Mouse (Mus musculus): Measurements from ENCODE around the gene Asic2.

DNA sequence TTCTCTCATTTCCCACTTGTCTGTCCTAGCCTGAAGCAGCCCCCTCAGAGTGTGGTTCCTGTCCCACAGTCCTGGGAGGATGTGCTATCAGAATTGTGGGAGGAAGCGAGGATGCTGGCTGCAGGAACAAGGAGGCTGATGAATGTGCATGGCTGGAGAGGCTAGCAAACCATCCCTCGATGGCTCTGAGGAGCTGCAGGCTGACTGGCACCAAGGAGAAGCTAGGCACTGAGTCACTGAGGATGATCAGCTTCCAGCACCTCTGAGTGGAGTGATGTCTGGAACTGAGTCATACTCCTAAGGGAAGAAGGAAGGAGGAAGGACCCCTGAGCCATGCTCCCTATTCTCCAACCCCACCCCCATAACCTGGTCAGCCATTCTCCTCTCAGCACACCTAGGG lies 246.2 kb downstream of the Asic2 start:
- TF ChIP-seq CTCF (IDR thresholded peaks at IDR 0.05; ENCODE audit: control insufficient read depth, insufficient read depth, low read length) (no peak), POLR2A (IDR thresholded peaks at IDR 0.05; ENCODE audit: borderline replicate concordance, control insufficient read depth, low read depth, low read length) (no peak)
